Mouse (Mus musculus) layer of hippocampus, postnatal 14 days (tissue): ENCODE measurements at regions not wholly inside any gene's neighbourhood (a gene's known extent, or its start where the extent isn't known, plus 50 kb on each side); places are given as distances from the start of the nearest gene placed in this dataset.

ENCODE experiments used
- DNase-seq, 2 experiments: peaks; one replicate each; pipeline ENCODE4 v3.0.0; 2021 to 2022; ENCODE audit warnings: low spot score in 2 of 2, mixed read lengths in 1 of 2

DNA sequence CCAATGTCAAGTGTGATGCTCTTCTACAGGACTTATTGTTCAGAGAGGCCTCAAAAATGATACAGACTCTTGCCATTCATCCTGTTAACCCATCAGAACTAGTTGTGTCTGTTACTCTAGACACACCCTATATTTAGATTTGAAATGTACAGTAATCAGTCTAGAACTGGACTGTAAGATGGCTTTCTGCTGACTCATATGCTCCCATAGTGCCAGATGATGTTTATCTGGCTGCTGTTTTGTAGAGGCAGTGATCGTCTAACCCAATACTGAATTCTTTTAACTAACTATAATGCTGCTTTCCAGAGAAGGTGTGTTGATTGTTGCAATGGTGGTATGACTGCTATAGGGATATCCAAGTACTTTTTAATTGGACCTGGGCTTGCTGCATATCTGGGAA, 185.9 kb upstream of the Npsr1 start:
- no peak for DNase-seq

- no peak for DNase-seq
These were observed 180.5 kb upstream of the Npsr1 start for GRCm38 (mm10) chr9:23917345-23917744.

DNA sequence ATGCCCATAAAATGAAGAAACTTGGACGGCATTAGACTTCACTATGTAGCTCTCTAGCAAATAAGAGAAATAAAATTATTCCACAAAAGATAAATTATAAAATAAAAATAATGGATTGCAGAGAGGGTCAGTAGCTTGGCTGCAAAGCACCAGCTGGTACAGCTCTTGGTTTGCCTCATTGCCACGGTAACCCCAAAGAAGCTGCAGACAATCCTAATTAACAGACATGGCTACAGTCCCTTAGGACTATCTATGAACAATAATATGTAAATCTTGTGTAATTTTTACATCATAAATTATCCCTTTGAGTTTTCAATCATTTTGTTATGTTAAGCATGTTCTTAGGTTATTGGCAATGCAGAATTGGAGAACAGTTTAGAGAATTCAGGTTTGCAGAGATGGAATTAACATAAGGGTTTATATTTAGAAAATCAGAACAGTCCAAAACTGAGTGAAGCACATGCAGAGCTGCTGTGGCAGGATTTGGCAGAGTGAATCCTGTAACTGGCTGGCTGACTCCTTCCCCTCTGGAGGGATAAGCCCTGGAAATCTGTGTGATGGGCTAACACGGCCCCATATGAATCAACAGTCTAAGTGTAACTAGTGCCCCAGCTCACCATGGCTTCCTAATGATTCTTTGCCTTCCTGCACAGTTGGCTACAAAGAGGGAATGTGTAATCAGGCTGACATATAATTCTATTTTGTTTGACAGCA, 178.4 kb upstream of the Npsr1 start:
- DNase-seq, result peak in 1 of 2 experiments; percentile 59

DNA sequence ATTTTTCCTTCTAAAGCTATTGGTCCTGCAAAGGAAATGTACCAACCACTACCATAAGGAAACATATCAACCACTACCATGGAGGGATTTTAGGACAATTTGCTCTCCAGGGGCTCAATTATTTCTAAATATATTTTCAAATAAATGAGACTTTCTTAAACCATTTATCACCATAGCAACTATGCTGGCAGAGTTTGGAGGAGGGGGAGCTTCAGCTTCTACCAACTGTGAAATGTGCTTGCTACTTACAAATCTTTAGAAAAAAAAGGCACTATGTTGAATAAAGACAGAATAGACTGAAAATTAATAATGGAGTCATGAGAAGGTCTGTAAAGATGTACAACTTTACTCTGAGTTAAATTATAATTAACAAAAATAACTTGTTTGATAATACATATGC, 165.6 kb upstream of the Npsr1 start:
- DNase-seq, result peak in 1 of 2 experiments; percentile 13

GRCm38 (mm10) chr9:23934282-23934681, 163.5 kb upstream of the Npsr1 start:
- no peak for DNase-seq

DNA sequence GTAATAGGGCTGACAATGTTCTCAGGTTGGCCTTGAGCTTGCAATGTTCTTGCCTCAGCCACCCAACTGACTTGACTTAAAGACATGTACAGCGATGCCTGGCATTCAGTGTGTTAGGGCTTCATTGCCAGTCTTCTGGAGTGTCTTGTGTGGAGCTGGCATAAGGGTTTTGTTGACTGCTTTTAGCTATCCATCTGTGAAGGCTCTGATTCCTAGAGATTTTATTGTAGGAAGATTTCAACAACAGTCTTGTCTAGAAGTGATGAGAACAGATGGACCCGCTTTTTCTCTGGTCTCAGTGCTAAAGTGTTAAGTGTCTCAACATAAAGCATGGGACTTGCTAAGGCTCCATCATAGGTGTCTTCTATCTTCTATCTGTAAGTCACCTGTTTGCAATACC, 145.3 kb upstream of the Npsr1 start:
- DNase-seq, result peak in 1 of 2 experiments; percentile 37

GRCm38 (mm10) chr9:23956593-23956992, 141.2 kb upstream of the Npsr1 start:
- DNase-seq, result no peak

- DNase-seq, result no peak
These were observed 128.1 kb upstream of the Npsr1 start for GRCm38 (mm10) chr9:23969736-23970135.

- DNase-seq, result no peak
These were observed 124.6 kb upstream of the Npsr1 start for GRCm38 (mm10) chr9:23973206-23973605.

DNA sequence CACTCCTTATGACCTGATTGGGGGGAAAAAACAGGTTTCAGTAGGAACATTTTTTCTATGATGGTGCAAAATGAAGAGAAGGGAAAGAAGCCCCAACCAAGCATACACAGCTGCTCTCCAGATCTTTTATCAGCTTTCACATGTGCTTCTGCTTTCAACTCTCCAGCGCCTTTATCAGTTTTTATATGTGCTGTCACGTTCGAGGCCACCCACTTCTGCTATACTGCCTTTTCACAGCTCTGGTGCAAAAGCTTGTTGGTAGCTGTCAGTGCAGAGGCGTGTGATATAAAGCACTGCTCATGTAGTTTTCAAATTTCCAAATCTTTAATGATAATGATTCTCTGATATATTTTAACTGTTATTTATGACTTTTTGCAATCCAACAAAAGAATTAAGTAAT, 120.2 kb upstream of the Npsr1 start:
- no peak for DNase-seq

GRCm38 (mm10) chr9:24006353-24006752, 91.4 kb upstream of the Npsr1 start:
- no peak for DNase-seq

- no peak for DNase-seq
These were observed 59.5 kb upstream of the Npsr1 start for GRCm38 (mm10) chr9:24038274-24038673.
